Mouse (Mus musculus) embryonic stem cell, embryonic (primary cell): ENCODE results near the gene Gm28042.

ENCODE experiments used
- CTCF ChIA-PET, 4 experiments: fragments of 300-600 bp in 2 of 4; fragments of 350-600 bp in 2 of 4; sonication (Branson Sonifier 250); formaldehyde crosslinking; loops; one replicate each; lab custom pipeline; 2022; ENCODE audit warnings: inconsistent platforms in 2 of 4; lab: Charles Lee
- POLR2A ChIA-PET, 4 experiments: fragments of 300-600 bp in 2 of 4; fragments of 350-600 bp in 2 of 4; sonication (Branson Sonifier 250); formaldehyde crosslinking; loops; one replicate each; lab custom pipeline; 2022; ENCODE audit warnings: antibody characterized with exemption in 4 of 4, inconsistent platforms in 1 of 4; lab: Charles Lee

The Gm28042 gene

DNA sequence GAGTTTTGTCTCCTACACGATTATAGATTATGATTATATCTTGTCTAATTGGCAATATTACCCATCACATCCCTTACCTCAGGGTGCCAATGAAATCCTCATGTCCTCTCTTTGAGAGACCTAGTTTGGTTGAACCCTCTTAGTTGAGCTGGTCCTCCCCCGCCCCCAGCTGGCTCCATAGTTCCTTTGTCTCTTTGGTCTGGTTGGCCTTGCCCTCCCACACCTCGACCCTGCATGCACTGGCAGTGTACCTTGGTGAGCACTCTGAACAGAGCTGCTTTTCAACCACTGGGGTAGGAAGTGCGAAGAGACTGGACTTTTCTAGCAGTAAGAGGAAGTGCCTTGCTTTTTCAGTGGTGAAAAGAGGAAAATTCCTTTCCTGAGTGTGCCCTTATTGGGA, 25.3 kb upstream of the Gm28042 start:
- CTCF ChIA-PET = interaction anchor here in 3 of 4 experiments (0.6 to 1.1 kb wide), 7 partner anchors 20 to 1071 kb away, joined by 3 to 15 read pairs (median 6); no protein-coding TSS in a partner anchor
- POLR2A ChIA-PET = interaction anchor here in 3 of 4 experiments (0.6 to 1.7 kb wide), 12 partner anchors 8 to 348 kb away, joined by 3 to 6 read pairs (median 3); partner anchors contain the start of gene Mga (in 1 of the 3)

- ChIA-PET POLR2A (interaction anchor here in 1 of 4 experiments (0.9 kb wide), 1 partner anchor 14 kb away, joined by 3 read pairs; no protein-coding TSS in a partner anchor), CTCF (no interaction called here)
These were observed 23.3 kb upstream of the Gm28042 start for GRCm38 (mm10) chr2:120003970-120004369.

- ChIA-PET POLR2A (interaction anchor here in 1 of 4 experiments (2.0 to 2.3 kb wide), 2 partner anchors 8 to 20 kb away, joined by 6 to 13 read pairs; no protein-coding TSS in a partner anchor), CTCF (interaction anchor here (1.1 to 1.7 kb wide), 4 partner anchors 20 to 121 kb away, joined by 3 to 5 read pairs (median 4); no protein-coding TSS in a partner anchor)
These were observed 20.6 kb upstream of the Gm28042 start for GRCm38 (mm10) chr2:120006696-120007095.

DNA sequence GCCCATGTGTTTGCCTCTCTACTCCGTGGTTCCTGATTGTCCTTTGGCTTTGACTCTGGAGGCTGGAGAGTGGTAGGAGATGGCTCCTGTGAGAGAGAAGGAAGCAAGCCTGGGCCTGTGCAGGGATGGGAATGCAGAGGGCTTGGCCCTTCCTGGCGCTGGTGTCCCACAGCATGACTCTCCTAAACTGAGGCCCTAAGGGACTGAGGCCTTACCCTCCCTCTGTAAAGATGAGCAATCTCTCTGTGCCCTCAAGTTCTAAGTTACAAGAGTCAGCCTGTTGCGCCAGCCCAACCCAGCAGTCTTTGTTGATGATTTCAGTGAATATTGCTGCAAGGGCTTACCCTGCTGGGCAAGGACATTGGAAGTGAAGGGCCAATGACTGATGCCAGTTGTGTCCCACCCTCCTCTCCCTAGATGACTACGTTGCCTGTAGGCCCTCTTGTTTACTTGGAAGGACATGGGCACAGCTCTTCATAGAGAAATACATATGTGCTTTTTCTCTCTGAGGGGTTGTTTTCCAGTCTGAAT, 19.5 kb upstream of the Gm28042 start:
- ChIA-PET CTCF (no interaction called here), POLR2A (interaction anchor here in 1 of 4 experiments (0.5 kb wide), 1 partner anchor 531 kb away, joined by 3 read pairs; no protein-coding TSS in a partner anchor)

- ChIA-PET POLR2A (interaction anchor here in 2 of 4 experiments (0.6 to 4.9 kb wide), 4 partner anchors 12 to 202 kb away, joined by 3 to 33 read pairs (median 3); partner anchors contain the start of gene Mapkbp1 (in 1 of the 2)), CTCF (interaction anchor here in 2 of 4 experiments (0.6 to 1.1 kb wide), 3 partner anchors 8 to 561 kb away, joined by 3 to 4 read pairs (median 3); no protein-coding TSS in a partner anchor)
These were observed 18.6 kb upstream of the Gm28042 start for GRCm38 (mm10) chr2:120008672-120009071.

GRCm38 (mm10) chr2:120011462-120012200, 15.7 kb upstream of the Gm28042 start:
- POLR2A ChIA-PET = interaction anchor here in 3 of 4 experiments (0.6 to 4.9 kb wide), 12 partner anchors 9 to 543 kb away, joined by 3 to 33 read pairs (median 3); partner anchors contain the start of gene Mapkbp1 (in 2 of the 3)
- CTCF ChIA-PET = interaction anchor here (0.6 to 4.5 kb wide), 28 partner anchors 9 to 208 kb away, joined by 3 to 31 read pairs (median 4); partner anchors contain the start of gene Mapkbp1 (in 2 of the 4)

- POLR2A ChIA-PET = interaction anchor here in 1 of 4 experiments (0.7 to 4.9 kb wide), 4 partner anchors 22 to 48 kb away, joined by 3 to 33 read pairs (median 4); partner anchors contain the start of gene Mapkbp1
- CTCF ChIA-PET = interaction anchor here in 1 of 4 experiments (4.5 kb wide), 1 partner anchor 41 kb away, joined by 31 read pairs; the partner anchor contains the start of gene Mapkbp1
These were observed 14.4 kb upstream of the Gm28042 start for GRCm38 (mm10) chr2:120012924-120013323.

GRCm38 (mm10) chr2:120013831-120014486, 13.3 kb upstream of the Gm28042 start:
- CTCF ChIA-PET = interaction anchor here in 2 of 4 experiments (0.6 to 1.7 kb wide), 3 partner anchors 54 to 152 kb away, joined by 3 read pairs; no protein-coding TSS in a partner anchor

GRCm38 (mm10) chr2:120015882-120016281, 11.4 kb upstream of the Gm28042 start:
- ChIA-PET POLR2A (interaction anchor here in 2 of 4 experiments (0.6 to 2.8 kb wide), 8 partner anchors 9 to 81 kb away, joined by 3 to 13 read pairs (median 5); partner anchors contain the start of genes Gm28042 (in 2 of the 2) and Jmjd7 (in 2 of the 2)), CTCF (interaction anchor here in 2 of 4 experiments (1.0 to 1.7 kb wide), 4 partner anchors 52 to 263 kb away, joined by 3 to 4 read pairs (median 3); no protein-coding TSS in a partner anchor)

More at GRCm38 (mm10) chr2:120013831-120014486, 13.3 kb upstream of the Gm28042 start:
- POLR2A ChIA-PET = interaction anchor here in 1 of 4 experiments (0.8 to 2.8 kb wide), 4 partner anchors 8 to 28 kb away, joined by 3 to 13 read pairs (median 6); partner anchors contain the start of genes Gm28042 and Jmjd7

DNA sequence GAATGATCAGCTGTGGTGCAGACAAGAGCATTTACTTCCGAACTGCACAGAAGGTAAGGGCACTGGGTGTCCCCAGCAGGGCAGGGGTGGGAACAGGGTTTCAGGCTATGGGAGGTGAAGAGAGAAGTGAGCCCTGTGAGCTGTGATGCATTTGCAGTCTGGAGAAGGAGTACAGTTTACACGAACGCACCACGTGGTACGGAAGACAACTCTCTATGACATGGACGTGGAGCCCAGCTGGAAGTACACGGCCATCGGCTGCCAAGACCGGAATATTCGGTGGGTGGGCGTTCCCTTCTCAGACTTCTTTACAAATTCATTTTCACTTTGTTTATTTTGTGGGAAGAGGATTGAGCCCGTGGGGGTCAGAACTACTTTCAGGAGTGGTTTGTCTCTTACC, 9.7 kb upstream of the Gm28042 start:
- CTCF ChIA-PET = interaction anchor here in 2 of 4 experiments (0.6 to 1.6 kb wide), 2 partner anchors 51 to 57 kb away, joined by 3 to 5 read pairs; no protein-coding TSS in a partner anchor
- POLR2A ChIA-PET = interaction anchor here in 3 of 4 experiments (0.6 to 2.2 kb wide), 9 partner anchors 10 to 224 kb away, joined by 3 to 12 read pairs (median 3); partner anchors contain the start of genes Gm28042 (in 2 of the 3), Jmjd7 (in 2 of the 3) and Mapkbp1 (in 1 of the 3)

- POLR2A ChIA-PET = interaction anchor here in 2 of 4 experiments (0.6 to 2.0 kb wide), 4 partner anchors 9 to 934 kb away, joined by 3 to 5 read pairs (median 4); partner anchors contain the start of gene Pla2g4b (in 1 of the 2)
- CTCF ChIA-PET = no interaction called here
These were observed 3.0 kb upstream of the Gm28042 start for GRCm38 (mm10) chr2:120024337-120024736.

- CTCF ChIA-PET = interaction anchor here (0.7 to 1.5 kb wide), 5 partner anchors 33 to 146 kb away, joined by 3 to 5 read pairs (median 4); no protein-coding TSS in a partner anchor
- POLR2A ChIA-PET = interaction anchor here (0.6 to 3.1 kb wide), 40 partner anchors 8 to 1387 kb away, joined by 3 to 12 read pairs (median 4); partner anchors contain the start of genes Mapkbp1 (in 2 of the 4), Ino80 (in 1 of the 4) and Rpap1 (in 1 of the 4)
These were observed 648 bp downstream of the Gm28042 start for GRCm38 (mm10) chr2:120027950-120028331.

- ChIA-PET POLR2A (interaction anchor here in 2 of 4 experiments (0.6 to 1.2 kb wide), 2 partner anchors 9 to 54 kb away, joined by 3 read pairs; no protein-coding TSS in a partner anchor), CTCF (no interaction called here)
These were observed 3.1 kb downstream of the Gm28042 start for GRCm38 (mm10) chr2:120030380-120030779.

DNA sequence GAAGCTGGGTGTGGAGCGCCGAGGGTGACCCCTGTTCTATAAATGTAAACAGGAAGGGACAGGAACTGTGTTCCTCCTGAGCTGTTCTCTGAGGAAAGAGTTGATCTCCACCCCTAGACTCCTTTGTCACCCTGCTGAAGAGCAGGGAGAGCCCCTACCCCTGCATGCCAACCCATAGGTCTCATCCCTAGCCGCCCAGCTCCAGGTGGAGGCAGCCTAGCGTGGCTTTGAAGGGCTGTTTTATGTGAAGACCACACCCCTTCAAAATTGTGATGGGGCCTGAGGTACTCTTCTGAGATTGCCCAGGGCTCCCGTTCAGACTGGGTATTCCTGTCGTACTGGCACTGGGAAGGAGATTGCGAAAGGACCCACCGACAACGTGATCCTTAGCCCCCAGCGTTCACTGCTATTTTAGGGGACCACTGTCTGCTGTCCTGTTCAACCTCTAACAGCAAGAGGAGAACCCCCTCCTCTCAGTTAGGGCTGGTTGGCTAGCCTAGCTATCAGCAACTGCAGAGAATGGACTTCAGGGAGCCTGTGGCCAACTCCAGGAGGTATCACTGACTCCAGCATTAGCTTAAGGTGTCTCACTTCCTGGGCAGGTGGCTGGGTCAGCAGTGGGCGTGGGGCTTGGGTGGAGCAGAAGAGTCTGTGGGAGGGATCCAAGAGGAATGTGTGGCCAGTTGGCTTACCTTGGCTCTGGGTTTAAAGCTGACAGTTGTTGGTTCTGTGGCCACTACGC, 5.6 kb downstream of the Gm28042 start, which contains the start of gene Pla2g4b:
Pla2g4b (plus strand) TSS at position 692 of the 742 bp plus-strand sequence.
- ChIA-PET CTCF (interaction anchor here in 2 of 4 experiments (0.6 to 1.7 kb wide), 2 partner anchors 35 to 93 kb away, joined by 7 to 9 read pairs; no protein-coding TSS in a partner anchor), POLR2A (interaction anchor here in 3 of 4 experiments (0.6 to 3.4 kb wide), 12 partner anchors 9 to 189 kb away, joined by 3 to 13 read pairs (median 3); no protein-coding TSS in a partner anchor)

GRCm38 (mm10) chr2:120033726-120034125, 6.4 kb downstream of the Gm28042 start:
- CTCF ChIA-PET = interaction anchor here in 1 of 4 experiments (1.7 kb wide), 1 partner anchor 34 kb away, joined by 7 read pairs; no protein-coding TSS in a partner anchor

DNA sequence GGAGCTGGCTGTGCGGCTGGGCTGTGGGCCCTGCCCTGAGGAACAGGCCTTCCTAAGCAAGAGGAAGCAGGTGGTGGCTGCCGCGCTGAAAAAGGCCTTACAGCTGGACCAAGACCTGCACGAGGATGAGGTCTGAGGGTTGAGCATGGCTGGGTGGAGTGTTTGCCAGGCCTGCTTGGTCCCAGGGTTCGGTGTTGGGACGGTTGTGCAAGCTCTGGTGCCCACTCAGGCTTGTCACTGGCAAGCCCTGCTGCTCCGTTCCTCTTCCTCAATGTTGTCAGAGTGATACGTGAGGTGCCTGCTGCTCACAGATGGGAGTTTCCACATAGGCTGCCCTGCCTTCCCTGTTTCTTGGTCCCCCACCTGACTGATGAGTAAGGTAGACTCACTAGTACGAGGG, 10.5 kb downstream of the Gm28042 start:
- ChIA-PET POLR2A (interaction anchor here in 3 of 4 experiments (0.6 to 1.5 kb wide), 6 partner anchors 10 to 163 kb away, joined by 3 to 6 read pairs (median 4); no protein-coding TSS in a partner anchor), CTCF (interaction anchor here in 1 of 4 experiments (1.6 to 2.0 kb wide), 2 partner anchors 12 to 66 kb away, joined by 4 to 7 read pairs; partner anchors contain the start of gene Mapkbp1)

More at GRCm38 (mm10) chr2:120033726-120034125, 6.4 kb downstream of the Gm28042 start:
- POLR2A ChIA-PET = interaction anchor here in 3 of 4 experiments (0.6 to 3.4 kb wide), 9 partner anchors 8 to 55 kb away, joined by 3 to 13 read pairs (median 3); no protein-coding TSS in a partner anchor
